Mouse (Mus musculus) intestine, postnatal 0 days (tissue): ENCODE data around the gene AI597479. TPM values are rescaled to one million over a fixed set of nuclear protein-coding genes. Genes with fewer than 3 reads are reported as not detected.

Source experiments
- ATAC-seq: fragments of 200-750 bp; cut with Nextera tagmentation; 2 replicates; pipeline ENCODE4 v1.8.0; 2017; ENCODE audit warnings: mild to moderate bottlenecking, moderate TSS enrichment, moderate library complexity
- H3K27ac ChIP-seq: fragments of 300-500 bp; sonication (generic); 2 replicates; pipeline ENCODE4 v1.5.1; 2014; ENCODE audit warnings: mild to moderate bottlenecking, low read depth, low read length, moderate library complexity
- H3K27me3 ChIP-seq: fragments of 300-500 bp; sonication (generic); replicated peaks from 2 replicates; pipeline ENCODE4 v1.6.1; 2014; ENCODE audit warnings: low read length, mixed read lengths; ENCODE audit not compliant: control insufficient read depth, insufficient read depth
- H3K36me3 ChIP-seq: fragments of 300-500 bp; sonication (generic); 2 replicates; pipeline ENCODE4 v1.6.1; 2014; ENCODE audit warnings: mild to moderate bottlenecking, moderate library complexity; ENCODE audit not compliant: control insufficient read depth, insufficient read depth
- H3K4me1 ChIP-seq: fragments of 300-500 bp; sonication (generic); replicated peaks from 2 replicates; pipeline ENCODE4 v1.6.1; 2014; ENCODE audit warnings: antibody characterized with exemption, low read length, mixed read lengths; ENCODE audit not compliant: control insufficient read depth, insufficient read depth
- H3K4me2 ChIP-seq: fragments of 300-500 bp; sonication (generic); replicated peaks from 2 replicates; pipeline ENCODE4 v1.6.1; 2014; ENCODE audit warnings: low read depth, mild to moderate bottlenecking, moderate library complexity
- H3K4me3 ChIP-seq: fragments of 300-500 bp; sonication (generic); 2 replicates; pipeline ENCODE4 v1.5.1; 2014; ENCODE audit warnings: low read depth, low read length
- H3K9ac ChIP-seq: fragments of 300-500 bp; sonication (generic); 2 replicates; pipeline ENCODE4 v1.6.1; 2014; ENCODE audit warnings: mild to moderate bottlenecking, low read depth, low read length
- H3K9me3 ChIP-seq: fragments of 300-500 bp; sonication (generic); 2 replicates; pipeline ENCODE4 v1.6.1; 2016; ENCODE audit warnings: mixed run types; ENCODE audit not compliant: control insufficient read depth
- CTCF ChIP-seq: sonication (generic); IDR thresholded peaks from 2 replicates; pipeline ENCODE4 v1.5.1; 2016; ENCODE audit warnings: low read depth, mild to moderate bottlenecking, control low read depth, antibody characterized with exemption, moderate library complexity
- WGBS: fragments of 180-500 bp; shearing (Covaris S2); extraction: QIAGEN DNeasy Blood & Tissue Kit; methylation state at CpG from one replicate; pipeline ENCODE4 v1.1.7; 2014; 5-methylcytosine and 5-hydroxymethylcytosine counted together
- polyA plus RNA-seq: library from polyadenylated mRNA; unstranded; fragments of >200 nt; fragmentation: Nextera tagmentation; extraction: Ambion mirVana; gene quantifications from 2 replicates; pipeline ENCODE4 v1.2.1, GENCODE M21; 2015

Gene AI597479
- polyA plus RNA-seq, result 8.6 TPM in 2 replicates

- TF ChIP-seq CTCF, result no peak
- Histone ChIP-seq H3K9me3 (no peaks in the 10 kb centered on the region), H3K4me1 (no peaks in the 10 kb centered on the region), H3K27me3 (no peaks in the 10 kb centered on the region), H3K9ac (peak within 1 kb of the TSS; percentile 90), H3K4me2 (peak within 1 kb of the TSS; percentile 74), H3K27ac (peak within 1 kb of the TSS; percentile 97), H3K4me3 (peak within 1 kb of the TSS; percentile 91), H3K36me3 (peaks cover 14% of the 10 kb centered on the region)
- under 1% methylated on average over 55 of the region's 57 CpGs for WGBS
- ATAC-seq, result peak; percentile 96
These were observed at the start of gene AI597479, which contains the start of gene Tgfbrap1 for GRCm38 (mm10) chr1:43098031-43098984. Gene AI597479 (plus strand): TSS chr1:43098710. Gene Tgfbrap1 (minus strand): TSS chr1:43098637.

GRCm38 (mm10) chr1:43051903-43052302 lies 46.6 kb upstream of the AI597479 start:
- H3K27me3 ChIP-seq, result no peaks in the 10 kb centered on the region
- 93% methylated on average over 5 of the region's 5 CpGs for WGBS
- H3K4me3 ChIP-seq, result no peak overlapping the region
- no peak overlapping the region for H3K27ac ChIP-seq
- no peak overlapping the region for H3K9ac ChIP-seq
- no peak for ATAC-seq
- H3K9me3 ChIP-seq, result no peaks in the 10 kb centered on the region
- peak; percentile 40 for TF ChIP-seq CTCF
- no peak overlapping the region for H3K4me2 ChIP-seq
- no peaks in the 10 kb centered on the region for H3K4me1 ChIP-seq
- peaks cover 67% of the 10 kb centered on the region for H3K36me3 ChIP-seq

- no peak overlapping the region for H3K27ac ChIP-seq
- 60% methylated on average over 9 of the region's 9 CpGs for WGBS
- TF ChIP-seq CTCF, result peak; percentile 91
- no peak overlapping the region for H3K4me3 ChIP-seq
- H3K4me1 ChIP-seq, result no peaks in the 10 kb centered on the region
- H3K9me3 ChIP-seq, result no peaks in the 10 kb centered on the region
- no peak overlapping the region for H3K4me2 ChIP-seq
- H3K9ac ChIP-seq, result no peak overlapping the region
- no peak; the same call in 1 of the 2 replicates for ATAC-seq
- H3K36me3 ChIP-seq, result peaks cover 49% of the 10 kb centered on the region
- H3K27me3 ChIP-seq, result no peaks in the 10 kb centered on the region
These were observed 32.7 kb upstream of the AI597479 start for GRCm38 (mm10) chr1:43065615-43066310.

- Histone ChIP-seq H3K9ac (no peak overlapping the region), H3K4me3 (no peak overlapping the region), H3K9me3 (no peaks in the 10 kb centered on the region), H3K36me3 (peaks cover 48% of the 10 kb centered on the region; the same call in 1 of the 2 replicates), H3K27me3 (no peaks in the 10 kb centered on the region), H3K4me1 (no peaks in the 10 kb centered on the region), H3K27ac (no peak overlapping the region), H3K4me2 (no peak overlapping the region)
- WGBS, result 86% methylated on average over 8 of the region's 8 CpGs
- TF ChIP-seq CTCF, result no peak
- no peak for ATAC-seq
These were observed 31.9 kb upstream of the AI597479 start for GRCm38 (mm10) chr1:43066573-43066972.

- no peak for ATAC-seq
- 77% methylated on average over 7 of the region's 7 CpGs for WGBS
These were observed 31.0 kb upstream of the AI597479 start for GRCm38 (mm10) chr1:43067551-43067950.

GRCm38 (mm10) chr1:43070726-43071125 lies 27.8 kb upstream of the AI597479 start:
- H3K9ac ChIP-seq, result no peak overlapping the region
- no peak overlapping the region for H3K27ac ChIP-seq
- TF ChIP-seq CTCF, result no peak
- H3K4me3 ChIP-seq, result no peak overlapping the region
- WGBS, result 55% methylated on average over 5 of the region's 5 CpGs
- H3K9me3 ChIP-seq, result no peaks in the 10 kb centered on the region
- ATAC-seq, result peak; percentile 47; the same call in 1 of the 2 replicates
- H3K27me3 ChIP-seq, result no peaks in the 10 kb centered on the region
- peaks cover 42% of the 10 kb centered on the region for H3K36me3 ChIP-seq
- H3K4me2 ChIP-seq, result no peak overlapping the region
- H3K4me1 ChIP-seq, result no peaks in the 10 kb centered on the region

More at GRCm38 (mm10) chr1:43067551-43067950, 31.0 kb upstream of the AI597479 start:
- H3K9me3 ChIP-seq, result no peaks in the 10 kb centered on the region
- no peak overlapping the region for H3K27ac ChIP-seq
- no peaks in the 10 kb centered on the region for H3K4me1 ChIP-seq
- no peaks in the 10 kb centered on the region for H3K27me3 ChIP-seq
- H3K4me3 ChIP-seq, result no peak overlapping the region
- H3K4me2 ChIP-seq, result no peak overlapping the region
- no peak for TF ChIP-seq CTCF
- H3K9ac ChIP-seq, result no peak overlapping the region
- H3K36me3 ChIP-seq, result peaks cover 47% of the 10 kb centered on the region; the same call in 1 of the 2 replicates
